Mouse (Mus musculus) intestine, postnatal 0 days (tissue): Measurements from ENCODE around the gene Fance. TPM values are rescaled to one million over a fixed set of nuclear protein-coding genes. Genes with fewer than 3 reads are reported as not detected.

Experiments
- ATAC-seq: fragments of 200-750 bp; cut with Nextera tagmentation; 2 replicates; pipeline ENCODE4 v1.8.0; 2017; ENCODE audit warnings: mild to moderate bottlenecking, moderate TSS enrichment, moderate library complexity
- H3K27ac ChIP-seq: fragments of 300-500 bp; sonication (generic); 2 replicates; pipeline ENCODE4 v1.5.1; 2014; ENCODE audit warnings: mild to moderate bottlenecking, low read depth, low read length, moderate library complexity
- H3K27me3 ChIP-seq: fragments of 300-500 bp; sonication (generic); replicated peaks from 2 replicates; pipeline ENCODE4 v1.6.1; 2014; ENCODE audit warnings: low read length, mixed read lengths; ENCODE audit not compliant: control insufficient read depth, insufficient read depth
- H3K36me3 ChIP-seq: fragments of 300-500 bp; sonication (generic); 2 replicates; pipeline ENCODE4 v1.6.1; 2014; ENCODE audit warnings: mild to moderate bottlenecking, moderate library complexity; ENCODE audit not compliant: control insufficient read depth, insufficient read depth
- H3K4me1 ChIP-seq: fragments of 300-500 bp; sonication (generic); replicated peaks from 2 replicates; pipeline ENCODE4 v1.6.1; 2014; ENCODE audit warnings: antibody characterized with exemption, low read length, mixed read lengths; ENCODE audit not compliant: control insufficient read depth, insufficient read depth
- H3K4me2 ChIP-seq: fragments of 300-500 bp; sonication (generic); replicated peaks from 2 replicates; pipeline ENCODE4 v1.6.1; 2014; ENCODE audit warnings: low read depth, mild to moderate bottlenecking, moderate library complexity
- H3K4me3 ChIP-seq: fragments of 300-500 bp; sonication (generic); 2 replicates; pipeline ENCODE4 v1.5.1; 2014; ENCODE audit warnings: low read depth, low read length
- H3K9ac ChIP-seq: fragments of 300-500 bp; sonication (generic); 2 replicates; pipeline ENCODE4 v1.6.1; 2014; ENCODE audit warnings: mild to moderate bottlenecking, low read depth, low read length
- H3K9me3 ChIP-seq: fragments of 300-500 bp; sonication (generic); 2 replicates; pipeline ENCODE4 v1.6.1; 2016; ENCODE audit warnings: mixed run types; ENCODE audit not compliant: control insufficient read depth
- CTCF ChIP-seq: sonication (generic); IDR thresholded peaks from 2 replicates; pipeline ENCODE4 v1.5.1; 2016; ENCODE audit warnings: low read depth, mild to moderate bottlenecking, control low read depth, antibody characterized with exemption, moderate library complexity
- WGBS: fragments of 180-500 bp; shearing (Covaris S2); extraction: QIAGEN DNeasy Blood & Tissue Kit; methylation state at CpG from one replicate; pipeline ENCODE4 v1.1.7; 2014; 5-methylcytosine and 5-hydroxymethylcytosine counted together
- polyA plus RNA-seq: library from polyadenylated mRNA; unstranded; fragments of >200 nt; fragmentation: Nextera tagmentation; extraction: Ambion mirVana; gene quantifications from 2 replicates; pipeline ENCODE4 v1.2.1, GENCODE M21; 2015

Fance gene
- polyA plus RNA-seq, 1 experiment from 2014 or later, result 10.3 TPM

DNA sequence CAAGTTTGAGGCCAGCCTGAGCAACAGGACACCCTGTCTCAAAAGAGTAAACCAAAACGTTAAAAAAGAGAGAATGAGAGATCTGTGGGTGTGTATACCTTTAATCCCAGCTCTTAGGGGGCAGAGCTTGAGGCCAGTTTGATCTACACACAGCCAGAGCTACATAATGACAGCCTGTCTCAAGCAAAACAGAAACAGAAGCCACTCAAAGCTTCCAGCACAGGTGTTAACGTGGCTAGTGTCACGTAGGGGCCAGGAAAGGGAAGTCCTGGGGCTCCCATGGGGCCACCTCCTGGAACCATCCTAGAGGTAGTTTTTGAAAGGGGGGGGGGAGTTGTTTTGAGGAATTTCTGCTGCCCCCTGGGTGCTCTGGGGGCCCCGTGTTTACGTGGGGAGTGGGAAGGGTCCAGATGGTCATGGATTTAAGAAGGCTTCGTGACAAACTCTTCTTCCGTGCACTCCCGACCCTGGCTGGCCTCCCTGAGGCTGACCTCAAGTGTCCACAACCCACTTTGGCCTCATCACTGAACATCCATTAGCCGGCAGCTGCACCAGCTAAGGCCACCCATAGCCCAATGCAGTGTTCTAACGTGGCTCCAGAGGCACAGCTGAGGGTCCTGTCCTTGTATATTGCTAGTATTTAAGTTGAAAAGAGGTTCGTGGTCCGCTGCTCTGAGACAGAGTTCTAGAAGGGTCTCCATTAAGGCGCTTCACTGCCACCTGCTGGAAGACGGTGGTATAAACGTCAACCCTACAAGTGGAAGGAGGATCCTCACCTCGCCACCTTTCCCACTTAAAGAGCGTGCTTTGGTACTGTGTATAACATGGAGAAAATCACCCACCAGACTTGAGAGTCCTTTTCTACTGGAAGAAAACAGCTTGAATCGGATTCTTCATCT, 4.8 kb upstream of the Fance start:
- peak; percentile 96 for TF ChIP-seq CTCF
- Histone ChIP-seq H3K4me1 (no peaks in the 10 kb centered on the region; the same call in 1 of the 2 replicates), H3K36me3 (no peaks in the 10 kb centered on the region; the same call in 1 of the 2 replicates), H3K27me3 (no peaks in the 10 kb centered on the region), H3K9ac (no peak overlapping the region), H3K4me2 (peak overlapping the region; percentile 45), H3K9me3 (no peaks in the 10 kb centered on the region), H3K4me3 (no peak overlapping the region), H3K27ac (no peak overlapping the region)
- 15% methylated on average over 18 of the region's 18 CpGs for WGBS
- no peak for ATAC-seq

DNA sequence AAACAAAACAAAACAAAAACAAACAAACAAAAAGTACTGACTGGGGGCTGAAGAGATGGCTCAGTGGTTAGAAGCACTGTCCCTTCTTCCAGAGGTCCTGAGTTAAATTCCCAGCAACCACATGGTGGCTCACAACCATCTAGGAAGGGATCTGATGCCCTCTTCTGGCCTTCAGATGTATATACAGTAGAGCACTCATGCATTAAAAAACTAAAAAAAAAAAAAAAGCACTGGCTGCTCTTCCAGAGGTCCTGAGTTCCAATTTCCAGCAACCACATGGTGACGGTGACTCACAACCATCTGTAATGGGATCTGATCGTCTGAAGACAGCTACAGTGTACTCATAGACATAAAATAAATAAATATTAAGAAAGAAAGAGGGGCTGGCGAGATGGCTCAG, 2.5 kb upstream of the Fance start:
- Histone ChIP-seq H3K4me1 (no peaks in the 10 kb centered on the region; the same call in 1 of the 2 replicates), H3K9ac (no peak overlapping the region), H3K27ac (no peak overlapping the region), H3K4me3 (no peak overlapping the region), H3K36me3 (no peaks in the 10 kb centered on the region), H3K27me3 (no peaks in the 10 kb centered on the region), H3K4me2 (no peak overlapping the region), H3K9me3 (no peaks in the 10 kb centered on the region)
- 73% methylated on average over 3 of the region's 3 CpGs for WGBS
- TF ChIP-seq CTCF, result peak; percentile 29; the same call in 1 of the 2 replicates
- ATAC-seq, result no peak

DNA sequence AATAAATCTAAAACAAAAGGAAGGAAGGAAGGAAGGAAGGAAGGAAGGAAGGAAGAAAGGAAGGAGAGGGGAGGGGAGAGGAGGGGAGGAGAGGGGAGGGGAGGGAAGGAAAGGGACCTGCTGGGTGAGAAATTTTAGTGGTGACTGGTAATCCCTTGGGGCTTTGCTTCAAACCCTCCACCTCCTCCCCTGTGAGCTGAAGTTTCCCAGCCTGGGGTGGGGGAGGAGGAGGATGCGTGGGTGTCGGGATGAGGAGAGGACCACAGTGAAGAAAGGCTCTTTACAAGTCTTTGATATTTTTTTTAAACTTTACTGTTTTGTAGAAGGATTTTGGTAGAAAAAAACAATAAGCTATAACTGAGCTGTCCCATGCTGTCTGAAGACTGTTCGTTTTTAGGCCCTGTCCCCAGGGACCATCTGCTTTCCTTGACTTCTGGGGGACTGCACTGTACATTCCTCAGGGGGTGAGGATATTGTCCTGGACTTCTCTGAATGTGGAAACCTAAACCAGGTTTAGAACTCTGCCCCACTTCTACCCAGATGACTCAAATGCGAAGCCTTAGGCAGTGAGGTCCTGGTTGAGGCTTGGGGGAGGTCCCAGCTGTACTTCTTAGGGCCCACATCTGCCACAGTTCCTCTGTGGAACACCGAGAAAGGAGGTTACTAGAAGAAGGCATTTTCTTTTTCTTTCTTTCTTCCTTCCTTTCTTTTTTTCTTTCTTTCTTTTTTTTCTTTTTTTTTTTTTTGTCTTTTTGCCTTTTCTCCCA, 1.8 kb upstream of the Fance start:
- ATAC-seq, result no peak
- Histone ChIP-seq H3K4me3 (no peak overlapping the region), H3K9ac (no peak overlapping the region), H3K36me3 (no peaks in the 10 kb centered on the region), H3K9me3 (no peaks in the 10 kb centered on the region), H3K4me1 (no peaks in the 10 kb centered on the region; the same call in 1 of the 2 replicates), H3K27me3 (no peaks in the 10 kb centered on the region), H3K4me2 (no peak overlapping the region), H3K27ac (no peak overlapping the region)
- whole genome bisulfite sequencing, result 87% methylated on average over 5 of the region's 5 CpGs
- no peak for TF ChIP-seq CTCF

DNA sequence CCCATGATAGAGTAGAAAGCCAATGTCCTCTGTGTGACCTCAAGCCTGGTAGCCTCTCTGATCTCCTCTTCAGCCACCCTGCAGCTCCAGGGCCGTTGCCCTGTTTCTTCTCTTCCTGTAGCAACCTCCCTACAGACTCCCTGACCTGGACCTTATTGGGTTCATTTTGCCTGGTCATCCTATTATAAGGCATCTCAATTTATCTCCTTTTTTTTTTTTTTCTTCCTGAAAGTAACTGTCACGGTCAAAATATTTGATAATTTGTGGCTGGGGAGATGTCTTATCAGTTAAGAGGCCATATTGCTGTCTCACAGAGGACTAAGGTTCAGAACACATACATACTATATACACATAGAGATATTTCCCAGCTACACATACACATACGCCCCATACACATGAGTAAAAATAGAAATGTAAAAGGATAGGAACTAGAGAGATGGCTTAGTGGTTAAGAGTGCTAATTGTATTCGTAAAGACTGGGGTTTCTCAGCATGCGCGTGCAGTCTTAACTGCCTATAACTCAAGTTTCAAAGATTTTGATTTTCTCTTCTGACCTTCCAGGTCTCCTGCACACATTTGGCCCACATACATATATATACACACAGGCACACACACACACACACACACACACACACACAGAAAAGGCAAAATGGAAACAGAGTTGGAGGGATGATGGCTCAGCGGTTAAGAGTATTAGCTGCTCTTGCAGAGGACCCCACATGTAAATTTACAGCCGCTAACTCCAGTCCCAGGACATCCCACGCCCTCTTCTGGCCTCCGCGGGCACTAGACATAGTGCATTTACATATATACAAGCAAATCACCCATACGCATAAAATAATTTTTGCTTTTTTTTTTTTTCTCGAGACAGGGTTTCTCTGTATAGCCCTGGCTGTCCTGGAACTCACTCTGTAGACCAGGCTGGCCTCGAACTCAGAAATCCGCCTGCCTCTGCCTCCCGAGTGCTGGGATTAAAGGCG, 797 bp upstream of the Fance start:
- Histone ChIP-seq H3K36me3 (no peaks in the 10 kb centered on the region; the same call in 1 of the 2 replicates), H3K9ac (no peak overlapping the region), H3K4me1 (no peaks in the 10 kb centered on the region; the same call in 1 of the 2 replicates), H3K4me2 (peak overlapping the region; percentile 85), H3K4me3 (peak overlapping the region; percentile 69), H3K9me3 (no peaks in the 10 kb centered on the region), H3K27ac (no peak overlapping the region; the same call in 1 of the 2 replicates), H3K27me3 (no peaks in the 10 kb centered on the region)
- WGBS, result 23% methylated on average over 17 of the region's 17 CpGs
- peak; percentile 53 for TF ChIP-seq CTCF
- peak; percentile 1; the same call in 1 of the 2 replicates for ATAC-seq

DNA sequence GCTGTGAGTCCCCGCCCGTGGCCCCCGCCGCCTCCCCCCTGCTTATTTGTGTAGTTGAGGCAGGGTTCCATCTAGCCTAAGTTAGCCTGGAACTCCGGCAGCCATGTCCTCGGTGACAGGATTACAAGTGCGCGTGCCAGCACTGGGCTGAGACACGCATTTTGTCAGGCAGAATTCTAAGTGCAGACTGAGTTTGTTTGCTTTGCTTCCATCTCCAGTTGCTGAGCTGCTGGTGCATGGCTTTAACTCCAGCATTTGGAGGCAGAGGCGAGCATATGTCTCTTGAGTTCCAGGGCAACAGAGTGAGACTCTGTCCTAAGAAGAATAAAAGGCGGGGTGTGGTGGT, 534 bp downstream of the Fance start:
- peak overlapping the region; percentile 69 for H3K4me3 ChIP-seq
- H3K9me3 ChIP-seq, result no peaks in the 10 kb centered on the region
- H3K4me2 ChIP-seq, result peak overlapping the region; percentile 85
- 0 out of 2 replicates have a peak, but pooled peaks have one; percentile 8 for TF ChIP-seq CTCF
- peaks cover 8% of the 10 kb centered on the region; the same call in 1 of the 2 replicates for H3K36me3 ChIP-seq
- H3K4me1 ChIP-seq, result no peaks in the 10 kb centered on the region; the same call in 1 of the 2 replicates
- ATAC-seq, result no peak
- no peaks in the 10 kb centered on the region for H3K27me3 ChIP-seq
- WGBS, result under 1% methylated on average over 11 of the region's 11 CpGs
- H3K9ac ChIP-seq, result peak overlapping the region; percentile 65
- peak overlapping the region; percentile 91 for H3K27ac ChIP-seq
